Mouse (Mus musculus) gonadal fat pad, adult 2 months (tissue): Measurements from ENCODE around the gene Zfp131. TPM values are rescaled to one million over a fixed set of nuclear protein-coding genes. Genes with fewer than 3 reads are reported as not detected.
"Not testable (repeated sequence)": the region's sequence is repeated elsewhere in the genome, so short reads cannot be mapped to it uniquely, and the experiment has no call there.

Experiments
- DNase-seq: peaks from one replicate; pipeline ENCODE4 v3.0.0-alpha.2; 2012; ENCODE audit warnings: low read depth
- polyA plus RNA-seq: library from polyadenylated mRNA; depleted of rRNA; stranded (reverse); fragments of >200 nt; gene quantifications from 2 replicates; pipeline ENCODE4 v1.2.3, GENCODE M21; 2012; rRNA removed

Zfp131 gene
- polyA plus RNA-seq: 7.6 and 8.8 TPM in 2 replicates

GRCm38 (mm10) chr13:119790761-119791579, at the start of gene Zfp131:
Zfp131 (minus strand) TSS chr13:119790889.
- no peak for DNase-seq

DNA sequence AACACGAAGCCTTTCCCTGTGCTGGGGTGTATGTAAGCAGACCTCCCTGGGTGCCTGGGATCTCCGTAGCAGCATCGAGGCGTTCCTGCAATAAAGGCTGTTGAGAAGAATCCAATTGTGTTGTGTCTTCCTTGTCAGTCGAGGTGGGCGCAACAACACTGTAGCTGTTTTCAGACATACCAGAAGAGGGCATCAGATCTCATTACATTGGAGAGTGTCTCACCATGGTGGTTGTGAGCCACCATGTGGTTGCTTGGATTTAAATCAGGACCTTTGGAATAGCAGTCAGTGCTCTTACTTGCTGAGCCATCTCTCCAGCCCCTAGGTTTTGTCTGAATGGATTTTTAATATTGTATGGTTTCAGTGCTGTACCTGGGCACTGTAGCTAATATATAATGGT, 49.3 kb upstream of the Zfp131 start:
- DNase-seq: not testable (repeated sequence)

- DNase-seq: not testable (repeated sequence)
These were observed 47.1 kb upstream of the Zfp131 start for GRCm38 (mm10) chr13:119837719-119838337.

- DNase-seq: not testable (repeated sequence)
These were observed 45.7 kb upstream of the Zfp131 start for GRCm38 (mm10) chr13:119836324-119836811.

- not testable (repeated sequence) for DNase-seq
These were observed 44.8 kb upstream of the Zfp131 start, which contains the start of gene D13Ertd608e for GRCm38 (mm10) chr13:119835320-119836056. D13Ertd608e (plus strand) TSS chr13:119836006.

- not testable (repeated sequence) for DNase-seq
These were observed 39.4 kb upstream of the Zfp131 start, which contains the start of gene AF067063 for GRCm38 (mm10) chr13:119830116-119830515. AF067063 (minus strand) TSS chr13:119830216.

DNA sequence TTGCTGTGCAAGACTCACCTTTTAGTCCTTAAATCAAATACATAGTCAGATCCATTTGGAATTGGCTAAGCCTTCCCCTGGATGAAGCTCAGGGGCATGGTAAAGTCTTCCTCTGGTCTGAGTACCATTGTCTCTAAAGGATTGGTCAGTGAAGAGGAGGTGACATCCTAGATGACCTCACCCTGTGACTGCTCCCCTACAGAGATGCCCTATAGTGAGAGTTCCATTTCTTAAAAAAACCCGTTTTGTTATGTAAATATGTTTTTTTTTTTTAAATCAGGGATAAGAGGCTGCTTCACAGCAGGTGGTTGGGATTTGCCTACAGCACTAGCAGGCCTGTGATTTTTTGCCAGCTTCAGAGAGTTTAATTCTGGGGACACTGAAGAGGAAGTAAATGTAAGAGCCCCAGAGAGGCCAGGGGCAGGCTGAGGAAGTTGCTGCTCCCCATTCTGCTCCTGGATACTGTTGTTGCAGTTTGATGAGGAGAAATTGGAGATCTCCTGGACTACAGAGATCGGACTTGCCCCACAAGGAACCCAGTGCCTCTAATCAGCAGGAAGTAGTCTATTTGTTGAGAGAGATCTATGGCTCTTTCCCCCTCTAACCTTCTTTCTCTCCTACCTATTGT, 27.0 kb upstream of the Zfp131 start:
- no peak for DNase-seq

DNA sequence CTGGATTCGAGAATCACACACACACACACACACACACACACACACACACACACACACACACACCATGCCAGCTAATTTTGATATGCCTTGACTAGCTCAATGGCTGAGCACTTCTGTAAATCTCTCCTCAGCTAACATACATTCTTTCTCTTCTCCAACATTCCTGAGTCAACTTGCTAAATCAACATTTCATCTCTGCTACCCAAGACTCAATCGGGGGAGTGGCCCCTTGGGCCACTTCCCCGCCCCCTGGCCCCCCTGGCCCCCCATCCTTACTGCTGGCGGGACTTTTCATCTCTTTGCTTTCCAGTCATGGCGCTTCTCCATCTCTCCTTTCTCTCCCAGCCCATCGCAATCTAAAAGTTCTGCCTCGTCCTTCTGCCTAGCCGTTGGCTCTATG, 26.1 kb upstream of the Zfp131 start:
- DNase-seq: no peak

DNA sequence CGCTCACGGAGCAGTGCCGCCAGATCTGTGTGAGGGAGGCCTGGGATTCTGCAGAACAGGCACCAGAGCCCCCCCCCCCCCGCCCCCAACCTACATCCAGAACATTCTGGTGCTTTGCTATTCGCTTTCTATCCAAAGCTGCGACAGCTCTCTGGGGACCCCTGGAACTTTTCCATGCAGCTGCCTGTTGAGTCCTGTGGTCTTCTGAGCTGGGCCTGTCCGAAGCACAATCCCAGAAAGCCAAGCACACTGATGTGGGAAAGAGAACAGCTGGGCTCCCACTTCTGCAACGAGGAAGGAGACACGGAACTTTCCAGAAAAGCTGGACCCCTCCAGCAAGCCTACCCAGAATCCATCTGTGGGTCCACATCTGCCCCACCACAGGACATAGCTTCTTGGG, 19.3 kb upstream of the Zfp131 start:
- DNase-seq: no peak

GRCm38 (mm10) chr13:119808937-119809336, 18.2 kb upstream of the Zfp131 start:
- DNase-seq: no peak

GRCm38 (mm10) chr13:119797656-119798055, 7.0 kb upstream of the Zfp131 start:
- no peak for DNase-seq

DNA sequence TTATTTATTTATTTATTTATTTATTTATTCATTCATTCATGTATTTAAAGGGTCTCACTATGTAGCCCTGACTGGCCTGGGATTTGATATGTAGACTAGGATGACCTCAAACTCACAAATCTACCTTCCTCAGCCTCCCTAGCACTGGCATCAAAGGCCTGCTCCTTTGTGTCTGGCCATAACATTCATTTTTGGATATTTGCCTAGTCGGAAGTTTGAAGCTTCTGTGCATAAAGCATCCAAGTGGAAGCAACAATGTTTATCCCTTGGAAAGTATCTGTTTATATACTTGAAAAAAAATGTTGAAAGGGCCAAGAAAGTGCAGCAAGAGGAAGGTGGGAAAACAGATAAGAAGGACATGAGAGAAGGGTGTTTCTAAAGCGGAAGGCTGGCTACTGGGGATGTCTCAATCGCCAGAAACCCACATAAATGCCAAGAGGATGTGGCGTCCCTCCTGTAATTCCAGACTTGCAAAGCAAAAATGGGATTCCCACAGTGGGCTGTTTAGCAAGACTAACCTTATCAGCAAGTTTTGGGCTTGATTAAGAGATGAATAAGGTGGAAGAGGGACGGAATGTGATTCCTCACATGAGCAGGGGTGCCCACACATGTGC, 2.2 kb upstream of the Zfp131 start:
- DNase-seq: no peak

GRCm38 (mm10) chr13:119791580-119792135, 969 bp upstream of the Zfp131 start:
- no peak for DNase-seq

DNA sequence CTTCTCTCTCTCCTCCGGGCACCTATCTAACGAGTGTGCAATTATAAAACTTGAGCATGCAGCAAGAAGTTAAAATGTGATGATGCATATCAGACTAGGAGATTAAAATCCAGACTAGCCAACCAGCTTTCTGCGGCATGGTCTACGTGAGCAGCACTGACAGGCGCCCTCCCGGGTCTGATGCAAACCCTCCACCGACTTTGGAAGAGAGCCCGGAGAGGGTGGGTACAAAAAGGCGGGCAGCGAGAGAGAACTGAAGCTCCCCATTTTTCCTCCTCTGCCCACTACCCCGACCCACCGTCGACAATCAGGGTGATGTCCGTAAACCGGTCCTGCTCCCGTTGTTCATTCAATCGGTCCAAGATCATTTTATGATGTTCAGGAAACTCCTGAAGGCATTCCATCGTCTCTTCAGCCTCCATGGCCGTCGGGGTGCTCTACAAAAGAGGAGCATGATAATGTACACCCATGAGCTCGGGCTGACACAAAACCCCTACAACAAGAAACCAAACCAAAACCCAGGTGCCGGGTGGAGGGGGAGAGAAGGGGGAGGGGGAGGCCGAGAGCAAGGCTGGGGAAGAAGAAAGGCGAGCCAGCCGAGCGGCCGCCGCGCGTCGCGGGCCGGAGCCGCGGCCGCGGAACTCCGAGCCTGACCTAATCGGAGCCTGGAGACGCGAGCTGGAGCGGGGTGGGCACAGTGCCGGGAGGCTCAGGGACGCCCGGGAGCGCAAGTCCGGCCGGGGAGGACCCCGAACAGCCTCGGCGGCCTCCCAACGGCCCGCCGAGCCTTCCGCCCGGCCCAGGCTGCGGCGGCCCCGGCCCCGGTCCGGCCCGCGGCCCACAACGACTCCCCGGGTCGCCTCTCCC, 605 bp downstream of the Zfp131 start:
- no peak for DNase-seq

DNA sequence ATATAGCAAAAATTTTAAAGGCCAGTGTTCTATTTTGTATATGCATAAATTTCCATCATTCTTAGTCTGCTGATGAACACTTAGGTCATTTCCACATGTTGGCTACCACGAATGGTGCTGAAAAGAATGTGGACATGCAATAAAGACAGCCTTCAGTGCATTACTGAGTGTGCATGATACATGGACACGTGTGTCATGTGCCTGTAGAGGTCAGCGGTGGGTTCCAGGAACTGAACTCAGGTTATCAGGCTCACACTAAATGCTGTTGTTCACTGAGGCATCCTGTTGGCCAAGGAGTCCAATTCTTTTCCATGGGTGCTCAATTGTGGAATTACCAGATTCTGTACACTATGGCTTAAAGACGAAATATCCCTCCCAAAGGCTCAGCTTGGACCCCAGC, 7.1 kb downstream of the Zfp131 start:
- DNase-seq: no peak

GRCm38 (mm10) chr13:119768541-119768940, 22.1 kb downstream of the Zfp131 start:
- no peak for DNase-seq

DNA sequence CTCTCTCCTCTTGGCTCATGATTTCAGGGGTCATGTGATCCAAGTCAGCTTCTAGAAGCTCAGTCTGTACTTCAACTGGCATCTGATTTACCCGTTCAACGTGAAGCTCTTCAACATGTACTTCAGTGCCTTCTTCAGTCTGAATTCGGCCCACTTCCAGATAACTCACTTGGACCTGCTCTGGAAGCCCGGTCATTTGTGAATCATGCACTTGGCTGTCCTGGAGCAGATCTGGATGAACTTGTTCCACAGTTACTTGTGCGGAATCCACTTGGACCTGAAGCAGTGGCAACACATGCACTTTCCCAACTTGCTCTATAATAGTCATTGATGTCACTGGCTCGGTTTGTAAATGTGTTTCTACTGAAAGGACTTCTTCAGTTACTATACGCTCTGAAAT, 24.2 kb downstream of the Zfp131 start:
- DNase-seq: no peak

DNA sequence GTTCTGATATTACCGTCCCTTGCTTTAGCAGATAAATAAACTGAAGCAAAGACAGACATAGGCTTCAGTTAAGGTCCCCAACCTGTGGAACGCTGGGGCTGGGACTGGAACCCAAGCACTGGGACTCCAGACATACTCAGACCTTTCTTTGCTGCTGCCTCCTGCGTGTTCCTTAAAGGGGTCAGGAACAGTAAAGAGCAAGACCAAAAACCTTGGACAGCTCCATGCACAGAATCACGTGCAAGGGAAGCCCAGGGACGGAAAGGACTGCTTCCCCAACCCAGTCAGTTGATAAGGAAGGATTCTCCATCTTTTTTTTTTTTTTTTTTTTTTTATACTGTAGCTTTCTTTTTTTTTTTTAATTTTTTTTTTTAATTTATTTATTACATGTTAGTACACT, 33.9 kb downstream of the Zfp131 start:
- no peak for DNase-seq

GRCm38 (mm10) chr13:119755681-119756471, 34.8 kb downstream of the Zfp131 start, which contains the start of gene Nim1k:
Nim1k (minus strand) TSS chr13:119755882.
- no peak for DNase-seq
